Mouse (Mus musculus) liver, embryonic 11.5 days (tissue): ENCODE results near the gene Snx20. TPM values are rescaled to one million over a fixed set of nuclear protein-coding genes. Genes with fewer than 3 reads are reported as not detected.

ENCODE experiments used
- ATAC-seq: fragments of 200-750 bp; cut with Nextera tagmentation; replicated peaks from 2 replicates; pipeline ENCODE4 v1.8.0; 2017; ENCODE audit warnings: moderate number of reproducible peaks, mild to moderate bottlenecking, moderate TSS enrichment, moderate library complexity; ENCODE audit not compliant: low FRiP score
- DNase-seq: peaks from one replicate; pipeline ENCODE4 v3.0.0-alpha.2; 2017; ENCODE audit warnings: low spot score
- H3K27ac ChIP-seq: fragments of 300-500 bp; sonication (generic); 2 replicates; pipeline ENCODE4 v1.5.1; 2014; ENCODE audit warnings: mild to moderate bottlenecking, low read depth, low read length, control low read depth
- H3K27me3 ChIP-seq: fragments of 300-500 bp; sonication (generic); replicated peaks from 2 replicates; pipeline ENCODE4 v1.6.1; 2014; ENCODE audit warnings: low read length, mixed read lengths; ENCODE audit not compliant: control insufficient read depth, insufficient read depth
- H3K36me3 ChIP-seq: fragments of 300-500 bp; sonication (generic); 2 replicates; pipeline ENCODE4 v1.6.1; 2014; ENCODE audit warnings: mild to moderate bottlenecking, low read length, moderate library complexity, mixed read lengths; ENCODE audit not compliant: control insufficient read depth, insufficient read depth
- H3K4me1 ChIP-seq: fragments of 300-500 bp; sonication (generic); replicated peaks from 2 replicates; pipeline ENCODE4 v1.6.1; 2014; ENCODE audit warnings: low read length, mixed read lengths; ENCODE audit not compliant: control insufficient read depth, insufficient read depth
- H3K4me2 ChIP-seq: fragments of 300-500 bp; sonication (generic); 2 replicates; pipeline ENCODE4 v1.6.1; 2014; ENCODE audit warnings: mild to moderate bottlenecking, control low read depth, moderate library complexity
- H3K4me3 ChIP-seq: fragments of 300-500 bp; sonication (generic); 2 replicates; pipeline ENCODE4 v1.5.1; 2014; ENCODE audit warnings: low read depth, low read length, control low read depth
- H3K9ac ChIP-seq: fragments of 300-500 bp; sonication (generic); 2 replicates; pipeline ENCODE4 v1.6.1; 2014; ENCODE audit warnings: low read depth, low read length, control low read depth
- H3K9me3 ChIP-seq: fragments of 300-500 bp; sonication (generic); 2 replicates; pipeline ENCODE4 v1.6.1; 2016; ENCODE audit warnings: low read length, inconsistent platforms, mixed read lengths; ENCODE audit not compliant: control insufficient read depth
- WGBS: fragments of 180-500 bp; shearing (Covaris S2); extraction: QIAGEN DNeasy Blood & Tissue Kit; methylation state at CpG from one replicate; pipeline ENCODE4 v1.1.7; 2014; 5-methylcytosine and 5-hydroxymethylcytosine counted together
- polyA plus RNA-seq: library from polyadenylated mRNA; unstranded; fragments of >200 nt; fragmentation: Nextera tagmentation; extraction: Ambion mirVana; gene quantifications from 2 replicates; pipeline ENCODE4 v1.2.1, GENCODE M21; 2014

Gene Snx20
- polyA plus RNA-seq, 1 experiment from 2014 or later, result 2.6 TPM

DNA sequence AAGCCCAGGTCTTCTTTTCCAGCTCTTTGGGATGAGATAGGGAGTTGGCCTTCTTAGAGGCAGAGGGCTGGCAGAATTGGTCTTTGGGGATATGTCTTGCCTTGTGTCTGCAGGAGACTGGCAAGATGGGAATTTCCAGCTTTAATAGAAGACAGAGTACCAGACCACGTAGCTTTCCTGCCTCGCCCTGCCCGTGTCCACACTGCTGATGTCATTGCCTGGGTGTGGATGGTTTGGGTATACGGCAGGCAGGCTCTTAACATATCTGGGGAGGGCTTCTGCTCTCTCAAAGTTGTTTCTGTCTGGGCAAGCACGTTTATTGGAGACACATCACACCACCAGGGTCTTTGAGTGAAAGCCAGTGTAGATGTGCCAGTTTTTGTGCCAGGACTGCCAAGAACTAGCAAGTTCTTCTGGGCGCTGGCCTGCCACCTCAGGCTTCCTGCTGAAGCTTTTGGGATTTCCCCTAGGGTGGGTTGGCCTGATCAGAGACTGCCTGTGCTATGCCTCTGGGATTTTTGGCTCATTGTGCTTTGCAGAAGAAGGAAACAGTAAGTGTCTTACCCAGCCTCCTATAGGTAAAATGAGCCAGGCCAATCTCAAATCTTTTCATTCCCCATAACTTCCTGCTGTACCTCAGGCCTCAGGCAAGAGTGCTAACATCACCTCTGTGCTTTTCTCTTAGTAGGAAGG, 14.2 kb upstream of the Snx20 start:
- WGBS, result 70% methylated on average over 6 of the region's 6 CpGs

DNA sequence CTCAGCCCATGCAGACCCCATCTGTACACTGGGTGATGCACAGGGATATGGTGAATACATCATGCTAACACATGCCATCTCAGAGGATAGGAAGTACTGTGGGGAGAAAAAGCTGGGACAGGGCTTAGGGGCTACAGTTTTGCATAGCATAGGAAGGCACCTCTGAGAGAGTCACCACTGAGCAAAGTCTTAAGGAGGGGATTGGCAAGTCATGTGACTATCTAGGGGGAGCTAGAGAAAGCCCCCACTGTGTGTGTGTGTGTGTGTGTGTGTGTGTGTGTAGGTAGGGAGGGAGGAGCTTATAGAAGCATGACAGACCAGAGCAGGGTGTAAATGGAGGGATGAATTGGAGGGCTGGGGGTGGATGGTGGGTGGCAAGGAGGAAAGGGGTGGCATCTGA, 12.4 kb upstream of the Snx20 start:
- H3K4me3 ChIP-seq, result no peak overlapping the region
- peaks cover 7% of the 10 kb centered on the region for H3K27me3 ChIP-seq
- no peak overlapping the region for H3K27ac ChIP-seq
- no peak overlapping the region for H3K4me2 ChIP-seq
- H3K4me1 ChIP-seq, result no peaks in the 10 kb centered on the region; the same call in 1 of the 2 replicates
- ATAC-seq, result no peak
- no peaks in the 10 kb centered on the region for H3K36me3 ChIP-seq
- no peak for DNase-seq
- no peaks in the 10 kb centered on the region for H3K9me3 ChIP-seq
- H3K9ac ChIP-seq, result no peak overlapping the region

More for the DNA sequence above, 14.2 kb upstream of the Snx20 start:
- DNase-seq (no peak), ATAC-seq (no peak)
- Histone ChIP-seq H3K27ac (no peak overlapping the region), H3K9me3 (no peaks in the 10 kb centered on the region), H3K4me3 (no peak overlapping the region), H3K36me3 (no peaks in the 10 kb centered on the region), H3K9ac (no peak overlapping the region), H3K27me3 (peaks cover 7% of the 10 kb centered on the region), H3K4me2 (no peak overlapping the region), H3K4me1 (no peaks in the 10 kb centered on the region; the same call in 1 of the 2 replicates)

DNA sequence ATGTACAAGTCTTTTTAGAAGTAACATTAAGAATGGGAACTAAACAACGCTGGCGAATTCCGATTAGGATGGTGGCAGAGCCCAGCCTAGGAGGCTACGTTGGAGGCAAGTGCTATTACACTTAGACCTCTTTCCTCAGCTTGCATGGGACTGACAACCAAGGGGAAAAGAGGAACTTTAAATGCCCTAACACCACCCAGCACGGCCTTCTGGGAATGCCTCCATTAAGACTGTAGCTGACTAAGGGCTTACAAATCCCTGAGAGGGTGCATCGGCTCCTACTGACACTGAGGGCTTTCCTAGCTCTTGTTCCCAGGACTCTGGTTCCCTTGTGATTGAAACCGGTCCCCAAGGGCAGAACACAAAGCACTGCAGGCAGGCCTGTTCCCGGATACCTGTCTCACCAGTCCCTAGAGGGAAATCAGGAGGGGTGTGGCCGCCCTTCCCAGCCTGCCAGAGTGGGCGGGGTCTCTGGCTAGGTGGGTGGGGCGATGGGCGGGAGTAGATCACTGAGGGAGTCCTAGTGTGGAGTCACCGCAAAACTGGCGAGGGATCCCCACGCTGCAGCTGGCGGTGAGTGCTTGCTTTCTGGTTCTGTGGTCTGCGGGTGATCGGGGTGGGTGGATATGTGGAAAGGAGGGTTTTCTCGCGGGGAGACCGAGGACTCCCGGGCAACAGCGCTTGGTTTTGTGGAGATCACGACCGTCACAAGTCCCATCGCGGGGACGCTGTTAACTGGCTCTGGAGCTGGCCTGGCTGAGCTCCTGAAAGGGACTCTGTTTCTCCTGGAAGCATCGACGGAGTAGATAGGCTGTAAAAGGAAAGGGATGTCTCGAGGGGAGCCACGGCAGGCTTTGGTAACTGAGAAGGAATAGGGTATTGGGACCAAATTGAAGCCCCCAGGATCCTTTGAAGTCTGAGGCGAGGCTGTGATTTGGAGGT, 11.2 kb upstream of the Snx20 start, which contains the start of gene Nod2:
Gene Nod2 (plus strand): TSS at position 479 of the 942 bp plus-strand sequence.
- H3K27me3 ChIP-seq, result peaks cover 7% of the 10 kb centered on the region
- H3K4me3 ChIP-seq, result peak within 1 kb of the TSS; percentile 31
- no peaks in the 10 kb centered on the region for H3K9me3 ChIP-seq
- peak; percentile 75 for DNase-seq
- H3K27ac ChIP-seq, result no peak within 1 kb of the TSS
- H3K4me2 ChIP-seq, result peak within 1 kb of the TSS; percentile 70
- no peak within 1 kb of the TSS for H3K9ac ChIP-seq
- no peaks in the 10 kb centered on the region; the same call in 1 of the 2 replicates for H3K4me1 ChIP-seq
- H3K36me3 ChIP-seq, result no peaks in the 10 kb centered on the region
- WGBS, result 9% methylated on average over 33 of the region's 33 CpGs
- peak; percentile 76 for ATAC-seq

DNA sequence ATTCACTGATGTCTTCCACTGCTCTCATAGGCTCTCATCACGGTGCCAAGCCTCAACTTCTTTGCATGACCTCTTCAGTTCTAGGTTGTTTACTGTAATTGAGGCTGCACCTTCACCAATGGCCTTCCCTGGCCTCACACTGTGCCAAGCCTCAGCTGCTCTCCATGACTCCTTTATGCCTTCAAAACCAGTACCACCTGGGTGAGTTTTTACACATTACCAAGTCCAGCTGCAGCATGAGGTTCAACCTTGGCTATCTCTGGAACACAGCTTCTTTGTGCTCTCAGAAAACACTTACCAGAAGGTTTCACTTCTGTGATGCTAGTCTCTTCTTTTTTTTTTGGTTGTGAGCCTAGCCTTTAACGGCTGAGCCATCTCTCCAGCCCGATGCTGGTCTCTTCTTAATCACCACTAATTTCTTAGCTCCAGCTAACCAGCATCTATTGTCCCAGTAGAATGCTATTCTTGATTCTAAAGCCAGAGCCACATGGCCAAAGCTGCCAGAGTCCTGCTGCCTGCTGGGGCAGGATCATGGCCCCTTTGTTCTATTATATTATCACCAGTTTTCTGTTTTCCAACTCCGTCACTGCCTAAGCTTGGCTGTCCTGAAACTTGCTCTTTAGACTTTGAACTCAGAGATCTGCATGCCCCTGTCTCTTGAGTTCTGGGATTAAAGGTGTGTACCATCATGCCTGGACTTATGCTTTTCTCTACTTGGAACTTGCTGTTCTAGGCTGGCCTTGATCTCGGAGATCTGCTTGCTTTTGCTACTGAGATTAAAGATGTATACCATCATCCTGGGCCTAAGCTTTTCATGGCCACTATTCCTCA, 7.0 kb upstream of the Snx20 start:
- WGBS, result 82% methylated on average over 5 of the region's 5 CpGs
- DNase-seq, result no peak
- Histone ChIP-seq H3K36me3 (no peaks in the 10 kb centered on the region), H3K4me3 (no peak overlapping the region), H3K27me3 (peaks cover 5% of the 10 kb centered on the region), H3K9ac (no peak overlapping the region), H3K27ac (no peak overlapping the region), H3K9me3 (no peaks in the 10 kb centered on the region), H3K4me1 (no peaks in the 10 kb centered on the region; the same call in 1 of the 2 replicates), H3K4me2 (no peak overlapping the region)
- ATAC-seq, result no peak

DNA sequence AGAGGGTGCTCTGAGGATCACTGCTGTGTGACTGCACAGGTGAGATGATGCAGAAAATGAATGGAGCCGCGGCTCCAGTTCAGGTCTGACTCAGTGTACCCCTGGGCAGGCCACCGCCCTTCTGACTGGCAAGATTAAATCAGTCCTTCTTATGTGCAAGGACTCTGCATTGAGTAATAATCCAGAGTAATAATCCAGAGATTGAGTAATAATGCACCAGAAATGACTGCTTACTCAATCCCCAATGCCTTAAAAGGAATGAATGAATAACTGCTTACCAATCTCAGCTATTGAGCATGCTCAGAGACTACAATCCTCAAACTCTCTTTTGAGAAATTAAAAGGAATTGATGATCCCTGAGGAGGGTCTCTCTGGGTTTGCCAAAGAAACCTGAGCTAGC, 3.0 kb upstream of the Snx20 start:
- Histone ChIP-seq H3K36me3 (no peaks in the 10 kb centered on the region), H3K27ac (no peak overlapping the region), H3K9ac (no peak overlapping the region), H3K4me3 (no peak overlapping the region), H3K4me1 (no peaks in the 10 kb centered on the region), H3K9me3 (no peaks in the 10 kb centered on the region), H3K4me2 (no peak overlapping the region), H3K27me3 (no peaks in the 10 kb centered on the region)
- ATAC-seq (no peak), DNase-seq (no peak)
- 85% methylated on average over 3 of the region's 3 CpGs for WGBS

DNA sequence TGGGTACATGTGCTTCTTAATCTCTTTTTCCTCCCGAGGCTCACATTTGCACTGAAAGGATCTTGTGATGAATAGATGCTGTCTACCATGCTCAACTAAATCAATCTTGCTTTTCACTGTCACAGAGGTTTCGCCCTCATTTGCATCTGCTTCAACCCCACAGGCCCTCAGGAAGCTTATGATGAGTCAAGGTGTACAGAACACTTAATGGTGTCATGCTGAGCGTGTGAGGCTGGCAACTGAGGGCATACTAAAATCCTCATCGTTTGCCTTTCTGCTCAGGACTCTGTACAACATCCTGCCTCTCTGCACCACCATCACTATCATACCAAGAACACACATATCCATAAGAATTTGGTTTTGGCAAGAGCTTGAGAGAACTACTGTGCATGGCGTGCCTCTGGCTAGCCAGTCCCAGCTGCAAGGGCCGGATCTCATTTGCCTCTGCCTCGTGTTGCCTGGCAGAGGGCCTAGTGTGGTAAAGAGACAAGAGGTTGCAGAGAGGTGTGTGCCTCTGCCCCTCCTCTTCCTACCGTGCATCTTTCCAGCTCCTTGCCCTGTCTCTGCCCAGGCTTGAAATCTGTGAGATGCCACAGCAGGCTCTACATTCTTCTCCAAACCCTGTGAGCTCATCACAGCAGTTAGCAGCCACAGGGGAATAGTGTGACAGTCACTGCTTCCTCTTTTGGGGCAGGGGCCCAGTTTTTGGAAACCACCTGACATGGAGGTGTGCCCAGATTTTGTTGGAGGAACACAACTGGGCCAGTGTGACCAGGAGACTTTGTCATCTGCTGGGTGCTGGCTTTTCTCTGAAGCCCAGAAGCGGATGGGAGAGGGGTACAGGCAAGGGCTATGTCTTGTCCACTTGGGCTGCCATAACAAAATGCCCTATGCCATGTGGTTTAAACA, 1.4 kb upstream of the Snx20 start:
- Histone ChIP-seq H3K9me3 (no peaks in the 10 kb centered on the region), H3K36me3 (no peaks in the 10 kb centered on the region), H3K9ac (no peak overlapping the region), H3K4me1 (no peaks in the 10 kb centered on the region), H3K4me3 (no peak overlapping the region), H3K27me3 (no peaks in the 10 kb centered on the region), H3K27ac (no peak overlapping the region), H3K4me2 (no peak overlapping the region)
- DNase-seq (no peak), ATAC-seq (no peak)
- 74% methylated on average over 9 of the region's 9 CpGs for WGBS

DNA sequence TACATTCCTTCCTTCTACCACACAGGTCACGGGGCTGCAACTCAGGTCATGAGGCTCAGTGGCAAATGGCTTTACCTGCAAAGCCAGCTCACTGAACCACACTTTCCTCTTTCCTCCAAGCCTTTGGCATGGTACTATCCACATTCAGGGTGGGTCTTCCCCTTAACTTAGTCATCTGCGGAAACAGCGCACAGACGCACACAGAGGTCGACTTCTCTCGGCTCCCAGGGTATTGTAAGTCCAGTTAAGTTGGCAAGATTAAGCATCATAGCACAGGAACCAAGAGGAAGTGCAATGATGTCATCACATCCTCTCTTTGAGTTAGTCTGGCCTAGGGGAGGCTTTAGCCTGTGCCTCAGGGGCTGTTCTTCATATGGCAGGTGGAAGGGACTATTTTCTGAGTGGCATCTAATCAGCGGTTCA, 2.6 kb downstream of the Snx20 start:
- ATAC-seq (no peak), DNase-seq (no peak)
- H3K4me3 ChIP-seq, result no peak overlapping the region
- no peaks in the 10 kb centered on the region for H3K36me3 ChIP-seq
- H3K9me3 ChIP-seq, result no peaks in the 10 kb centered on the region
- H3K27me3 ChIP-seq, result peaks cover 10% of the 10 kb centered on the region
- no peak overlapping the region for H3K9ac ChIP-seq
- H3K4me1 ChIP-seq, result no peaks in the 10 kb centered on the region
- H3K27ac ChIP-seq, result no peak overlapping the region
- no peak overlapping the region for H3K4me2 ChIP-seq
- 62% methylated on average over 7 of the region's 7 CpGs for WGBS
